In genomic region chr2:93521571-93521970, GRCm38 (mm10) we compare ENCODE assay signal across 18 mouse cellular contexts. TPM values are rescaled to one million over a fixed set of nuclear protein-coding genes. Genes with fewer than 3 reads are reported as not detected.
A peak's percentile ranks its signal among the peaks of the same experiment; 100 is the strongest.
DNase-seq lines count a peak whose midpoint lies in the region; ATAC-seq and TF ChIP-seq lines count a peak whose summit lies in the region.
"Had no signal": no experiment of that assay in that cellular context is flagged by ENCODE, and none has a peak within 500 bp of the region (broad histone marks: within the 10 kb centered on the region; RNA-seq: fewer than 3 reads in every experiment).

No protein-coding gene starts in this region.

- no peak overlapping the region for H3K9ac ChIP-seq in heart, embryonic 12.5 days
- no peak overlapping the region for H3K9ac ChIP-seq in embryonic facial prominence, embryonic 15.5 days
- H3K9ac ChIP-seq in midbrain, postnatal 0 days (replicated peaks; ENCODE audit: low read length, poor library complexity, severe bottlenecking) = no peak overlapping the region
- H3K9ac ChIP-seq: lung, embryonic 15.5 days had no signal

- no peaks in the 10 kb centered on the region for H3K9me3 ChIP-seq in heart, embryonic 12.5 days (replicated peaks)
- no peaks in the 10 kb centered on the region for H3K9me3 ChIP-seq in embryonic facial prominence, embryonic 15.5 days (replicated peaks)
- H3K9me3 ChIP-seq in midbrain, postnatal 0 days (ENCODE audit: low read length) = no peaks in the 10 kb centered on the region
- H3K9me3 ChIP-seq: G1E; lung, embryonic 15.5 days had no signal

- peaks cover 10% of the 10 kb centered on the region for H3K4me1 ChIP-seq in heart, embryonic 12.5 days (replicated peaks)
- H3K4me1 ChIP-seq in embryonic facial prominence, embryonic 15.5 days = peaks cover 41% of the 10 kb centered on the region
- peaks cover 5% of the 10 kb centered on the region; the same call in 1 of the 2 replicates for H3K4me1 ChIP-seq in midbrain, postnatal 0 days (ENCODE audit: insufficient read depth, low read length)

- ATAC-seq in heart, embryonic 12.5 days (ENCODE audit: insufficient number of reproducible peaks, low FRiP score) = no peak
- no peak for ATAC-seq in embryonic facial prominence, embryonic 15.5 days (ENCODE audit: insufficient number of reproducible peaks, low FRiP score, low TSS enrichment, low read depth)
- peak; percentile 24; the same call in 1 of the 2 replicates for ATAC-seq in midbrain, postnatal 0 days (ENCODE audit: low FRiP score)

- WGBS in heart, embryonic 12.5 days = 69% methylated on average over 6 of the region's 6 CpGs
- 45% methylated on average over 6 of the region's 6 CpGs for WGBS in embryonic facial prominence, embryonic 15.5 days
- 50% methylated on average over 6 of the region's 6 CpGs for WGBS in midbrain, postnatal 0 days

- no peak for DNase-seq in heart, postnatal 25 days (ENCODE audit: low spot score)
- DNase-seq in brain, embryonic 14.5 days (ENCODE audit: low read depth) = peak; percentile 28
- DNase-seq in midbrain, postnatal 0 days (ENCODE audit: low spot score) = peak; percentile 22
- DNase-seq in testis, postnatal 10 days (ENCODE audit: low spot score) = no peak
- DNase-seq in embryo, embryonic 10.5 days (ENCODE audit: low spot score) = no peak
- DNase-seq: heart, adult 11 months had no signal

- TF ChIP-seq POLR2A in brain, embryonic 14.5 days (IDR thresholded peaks at IDR 0.05; ENCODE audit: borderline replicate concordance, extremely low read depth, insufficient read depth, insufficient read length, poor library complexity, severe bottlenecking) = no peak

- no peaks in the 10 kb centered on the region for H3K36me3 ChIP-seq in heart, embryonic 12.5 days
- H3K36me3 ChIP-seq in embryonic facial prominence, embryonic 15.5 days = no peaks in the 10 kb centered on the region
- no peaks in the 10 kb centered on the region for H3K36me3 ChIP-seq in midbrain, postnatal 0 days (ENCODE audit: insufficient read depth, low read length)
- H3K36me3 ChIP-seq: G1E; lung, embryonic 15.5 days had no signal

- TF ChIP-seq CTCF in brain, embryonic 14.5 days (IDR thresholded peaks at IDR 0.05; ENCODE audit: borderline replicate concordance, extremely low read depth, insufficient read depth, insufficient read length) = no peak
- TF ChIP-seq CTCF in midbrain, postnatal 0 days (IDR thresholded peaks at IDR 0.05) = no peak

- H3K4me2 ChIP-seq in heart, embryonic 12.5 days = peak overlapping the region; percentile 25; the same call in 1 of the 2 replicates
- H3K4me2 ChIP-seq in embryonic facial prominence, embryonic 15.5 days (replicated peaks) = peak overlapping the region; percentile 29
- H3K4me2 ChIP-seq in midbrain, postnatal 0 days (ENCODE audit: low read depth, low read length, poor library complexity, severe bottlenecking) = no peak overlapping the region
- H3K4me2 ChIP-seq: lung, embryonic 15.5 days had no signal

- intact Hi-C loops in heart, postnatal 25 days (cut with DNase I) = no loop called here

- 0 out of 2 replicates have a peak, but pooled peaks cover 4% of the 10 kb centered on the region for H3K27me3 ChIP-seq in heart, embryonic 12.5 days (replicated peaks)
- H3K27me3 ChIP-seq in embryonic facial prominence, embryonic 15.5 days = no peaks in the 10 kb centered on the region
- H3K27me3 ChIP-seq in midbrain, postnatal 0 days (ENCODE audit: insufficient read depth, low read length) = no peaks in the 10 kb centered on the region
- H3K27me3 ChIP-seq: lung, embryonic 15.5 days had no signal

- no peak overlapping the region for H3K4me3 ChIP-seq in heart, embryonic 12.5 days
- no peak overlapping the region for H3K4me3 ChIP-seq in embryonic facial prominence, embryonic 15.5 days (replicated peaks)
- no peak overlapping the region for H3K4me3 ChIP-seq in midbrain, postnatal 0 days (ENCODE audit: low read depth, low read length)
- H3K4me3 ChIP-seq: lung, embryonic 15.5 days had no signal

- no peak overlapping the region for H3K27ac ChIP-seq in heart, embryonic 12.5 days (ENCODE audit: poor library complexity, severe bottlenecking)
- peak overlapping the region; percentile 73 for H3K27ac ChIP-seq in embryonic facial prominence, embryonic 15.5 days (replicated peaks)
- no peak overlapping the region for H3K27ac ChIP-seq in midbrain, postnatal 0 days (ENCODE audit: low read depth, low read length)
- H3K27ac ChIP-seq: lung, embryonic 15.5 days; stomach, postnatal 0 days had no signal

RNA-seq across cellular contexts. Expression of gene Gm10803, which starts 38.8 kb away (rescaled TPM):
- not detected in 2 replicates for polyA plus RNA-seq in heart, embryonic 12.5 days (2016; fragmentation: Nextera tagmentation; extraction: Ambion mirVana)
- not detected for total RNA-seq in heart, postnatal 25 days (2021)
- not detected in 2 replicates for polyA plus RNA-seq in brain, embryonic 14.5 days (2012; rRNA removed)
- not detected in 2 replicates for polyA plus RNA-seq in embryonic facial prominence, embryonic 15.5 days (2015; fragmentation: Nextera tagmentation; extraction: Ambion mirVana)
- not detected in 2 replicates for total RNA-seq in midbrain, postnatal 0 days (2014; rRNA removed)
- not detected in 2 replicates for polyA plus RNA-seq in midbrain, postnatal 0 days (2015; fragmentation: Nextera tagmentation; extraction: Ambion mirVana)
- total RNA-seq: adrenal gland, postnatal 4 days; G1E; layer of hippocampus, adult 8-10 months; left cerebral cortex, adult 8-10 months; liver, adult 2 months; megakaryocyte, adult 5-6 weeks had no signal
- polyA plus RNA-seq: C2C12; G1E; kidney, embryonic 16.5 days; liver, adult 2 months; lung, embryonic 15.5 days; stomach, postnatal 0 days had no signal

RNA-seq across cellular contexts. Expression of gene Cd82, which starts 58.6 kb away (rescaled TPM):
- polyA plus RNA-seq in heart, embryonic 12.5 days (2016; fragmentation: Nextera tagmentation; extraction: Ambion mirVana) = 18.3 and 19.6 TPM in 2 replicates
- total RNA-seq in heart, postnatal 25 days (2021) = 10 to 100 TPM; 11.9 to 12.6 TPM
- polyA plus RNA-seq in brain, embryonic 14.5 days (2012; rRNA removed) = 19.5 and 24.4 TPM in 2 replicates
- 84.0 and 86.6 TPM in 2 replicates for polyA plus RNA-seq in embryonic facial prominence, embryonic 15.5 days (2015; fragmentation: Nextera tagmentation; extraction: Ambion mirVana)
- 9.2 and 11.4 TPM in 2 replicates for total RNA-seq in midbrain, postnatal 0 days (2014; rRNA removed)
- polyA plus RNA-seq in midbrain, postnatal 0 days (2015; fragmentation: Nextera tagmentation; extraction: Ambion mirVana) = 14.5 and 14.8 TPM in 2 replicates

Comparison
In these comparisons a context has a peak if more than half of its experiments do, and no peak if none do; other contexts are left out.
1. DNase-seq: peak in brain, embryonic 14.5 days (single experiment) and midbrain, postnatal 0 days (single experiment); none in heart, postnatal 25 days (single experiment), testis, postnatal 10 days (single experiment) and embryo, embryonic 10.5 days (single experiment).